ENCODE assay signal across 17 mouse cellular contexts in genomic region chr7:133053757-133054156, GRCm38 (mm10).
DNase-seq lines count a peak whose midpoint lies in the region; ATAC-seq and TF ChIP-seq lines count a peak whose summit lies in the region.
"Had no signal": no experiment of that assay in that cellular context is flagged by ENCODE, and none has a peak within 500 bp of the region (broad histone marks: within the 10 kb centered on the region; RNA-seq: fewer than 3 reads in every experiment).

No protein-coding gene starts in this region.

- H3K27ac ChIP-seq in forebrain, embryonic 12.5 days, result 0 out of 2 replicates have a peak overlapping the region, but pooled peaks have one; percentile 3
- no peak overlapping the region for H3K27ac ChIP-seq in forebrain, embryonic 16.5 days (ENCODE audit: low read length)
- H3K27ac ChIP-seq in kidney, adult 2 months (ENCODE audit: insufficient read depth, low read depth, low read length), result no peak overlapping the region
- H3K27ac ChIP-seq: embryonic facial prominence, embryonic 12.5 days; heart, embryonic 10.5 days; limb, embryonic 12.5 days; liver, embryonic 13.5 days had no signal

- H3K4me3 ChIP-seq in forebrain, embryonic 12.5 days (replicated peaks), result no peak overlapping the region
- H3K4me3 ChIP-seq in forebrain, embryonic 16.5 days (replicated peaks; ENCODE audit: low read length), result no peak overlapping the region
- H3K4me3 ChIP-seq in kidney, adult 2 months (ENCODE audit: insufficient read depth, low read depth, low read length), result no peak overlapping the region
- H3K4me3 ChIP-seq: embryonic facial prominence, embryonic 12.5 days; heart, embryonic 10.5 days; limb, embryonic 12.5 days; liver, embryonic 13.5 days; myocyte had no signal

- no peak for ATAC-seq in forebrain, embryonic 12.5 days (ENCODE audit: low FRiP score)
- ATAC-seq in forebrain, embryonic 16.5 days, result no peak
- ATAC-seq in erythroid progenitor cell, adult 5-6 weeks (replicated peaks; ENCODE audit: low FRiP score, poor library complexity, severe bottlenecking), result no peak

- H3K9ac ChIP-seq in forebrain, embryonic 12.5 days, result no peak overlapping the region
- H3K9ac ChIP-seq in forebrain, embryonic 16.5 days (replicated peaks; ENCODE audit: low read depth, low read length), result no peak overlapping the region
- H3K9ac ChIP-seq: embryonic facial prominence, embryonic 12.5 days; limb, embryonic 12.5 days; liver, embryonic 13.5 days had no signal

- H3K36me3 ChIP-seq in forebrain, embryonic 12.5 days (replicated peaks), result peaks cover 30% of the 10 kb centered on the region
- H3K36me3 ChIP-seq in forebrain, embryonic 16.5 days (ENCODE audit: control insufficient read depth, insufficient read depth), result 0 out of 2 replicates have a peak, but pooled peaks cover 2% of the 10 kb centered on the region
- H3K36me3 ChIP-seq in kidney, adult 2 months (ENCODE audit: control insufficient read depth, insufficient read depth, low read length), result no peaks in the 10 kb centered on the region
- H3K36me3 ChIP-seq: liver, embryonic 13.5 days had no signal

- no peak for TF ChIP-seq CTCF in kidney, adult 2 months (conservative IDR thresholded peaks at IDR 0.05; ENCODE audit: insufficient read depth, insufficient read length, low read depth, low read length)

- peaks cover 10% of the 10 kb centered on the region for H3K4me1 ChIP-seq in forebrain, embryonic 12.5 days
- peaks cover 3% of the 10 kb centered on the region; the same call in 1 of the 2 replicates for H3K4me1 ChIP-seq in forebrain, embryonic 16.5 days (replicated peaks; ENCODE audit: control insufficient read depth, insufficient read depth, low read length)
- peaks cover 55% of the 10 kb centered on the region for H3K4me1 ChIP-seq in kidney, adult 2 months (ENCODE audit: control insufficient read depth, insufficient read depth, low read length)
- H3K4me1 ChIP-seq: embryonic facial prominence, embryonic 12.5 days; limb, embryonic 12.5 days had no signal

- no peak for TF ChIP-seq POLR2A in kidney, adult 2 months (IDR thresholded peaks at IDR 0.05; ENCODE audit: low read depth, low read length)

- no peaks in the 10 kb centered on the region for H3K9me3 ChIP-seq in forebrain, embryonic 12.5 days
- H3K9me3 ChIP-seq in forebrain, embryonic 16.5 days (ENCODE audit: control insufficient read depth, low read length), result no peaks in the 10 kb centered on the region
- H3K9me3 ChIP-seq: embryonic facial prominence, embryonic 12.5 days; heart, embryonic 10.5 days; limb, embryonic 12.5 days; liver, embryonic 13.5 days had no signal

- H3K27me3 ChIP-seq in forebrain, embryonic 12.5 days, result no peaks in the 10 kb centered on the region
- no peaks in the 10 kb centered on the region for H3K27me3 ChIP-seq in forebrain, embryonic 16.5 days (replicated peaks; ENCODE audit: control insufficient read depth, insufficient read depth, low read length)
- H3K27me3 ChIP-seq in kidney, adult 2 months (replicated peaks; ENCODE audit: control insufficient read depth, insufficient read depth, low read length), result no peaks in the 10 kb centered on the region
- H3K27me3 ChIP-seq: embryonic facial prominence, embryonic 12.5 days; limb, embryonic 12.5 days; liver, embryonic 13.5 days had no signal

- no peak overlapping the region for H3K4me2 ChIP-seq in forebrain, embryonic 12.5 days
- no peak overlapping the region for H3K4me2 ChIP-seq in forebrain, embryonic 16.5 days (ENCODE audit: low read length)
- H3K4me2 ChIP-seq: embryonic facial prominence, embryonic 12.5 days; limb, embryonic 12.5 days; liver, embryonic 13.5 days had no signal

- DNase-seq in kidney, adult 2 months, result peak; percentile 47
- DNase-seq in kidney, postnatal 25 days, result no peak
- DNase-seq in lung, postnatal 10 days, result peak; percentile 32
- no peak for DNase-seq in lung, adult 18-20 months
- DNase-seq: adrenal gland, postnatal 10 days; cerebellum, adult 18-20 months; gastrocnemius, postnatal 25 days; liver, embryonic 13.5 days; midbrain, embryonic 14.5 days; thymus, postnatal 36 days had no signal

- WGBS in forebrain, embryonic 12.5 days, result 71% methylated on average over 9 of the region's 9 CpGs
- 63% methylated on average over 9 of the region's 9 CpGs for WGBS in forebrain, embryonic 16.5 days
- WGBS in kidney, adult 2 months, result 52% methylated on average over 9 of the region's 9 CpGs

Comparison
In these comparisons a context has a peak if more than half of its experiments do, and no peak if none do; other contexts are left out.
1. DNase-seq: peak in kidney, adult 2 months (single experiment) and lung, postnatal 10 days (single experiment); none in kidney, postnatal 25 days (0 of 2) and lung, adult 18-20 months (0 of 2).